Mouse (Mus musculus) E14TG2a.4 (cell line): ENCODE measurements at regions not wholly inside any gene's neighbourhood (a gene's known extent, or its start where the extent isn't known, plus 50 kb on each side); places are given as distances from the start of the nearest gene placed in this dataset.

Experiments
- CTCF ChIP-seq: conservative IDR thresholded peaks from 2 replicates; pipeline ENCODE4 v1.5.1; 2014; ENCODE audit warnings: low read length
- NANOG ChIP-seq: IDR thresholded peaks from 2 replicates; pipeline ENCODE4 v1.6.1; 2014; ENCODE audit warnings: borderline replicate concordance, low read length, mixed read lengths
- POU5F1 ChIP-seq: IDR thresholded peaks from 2 replicates; pipeline ENCODE4 v1.6.1; 2014; ENCODE audit warnings: low read length, borderline replicate concordance

GRCm38 (mm10) chr13:28587977-28588376 is 330.6 kb downstream of the Gm11361 start:
- TF ChIP-seq CTCF, result no peak
- TF ChIP-seq NANOG, result no peak
- TF ChIP-seq POU5F1, result no peak
